ENCODE assay signal across 11 mouse cellular contexts in the genomic region with DNA sequence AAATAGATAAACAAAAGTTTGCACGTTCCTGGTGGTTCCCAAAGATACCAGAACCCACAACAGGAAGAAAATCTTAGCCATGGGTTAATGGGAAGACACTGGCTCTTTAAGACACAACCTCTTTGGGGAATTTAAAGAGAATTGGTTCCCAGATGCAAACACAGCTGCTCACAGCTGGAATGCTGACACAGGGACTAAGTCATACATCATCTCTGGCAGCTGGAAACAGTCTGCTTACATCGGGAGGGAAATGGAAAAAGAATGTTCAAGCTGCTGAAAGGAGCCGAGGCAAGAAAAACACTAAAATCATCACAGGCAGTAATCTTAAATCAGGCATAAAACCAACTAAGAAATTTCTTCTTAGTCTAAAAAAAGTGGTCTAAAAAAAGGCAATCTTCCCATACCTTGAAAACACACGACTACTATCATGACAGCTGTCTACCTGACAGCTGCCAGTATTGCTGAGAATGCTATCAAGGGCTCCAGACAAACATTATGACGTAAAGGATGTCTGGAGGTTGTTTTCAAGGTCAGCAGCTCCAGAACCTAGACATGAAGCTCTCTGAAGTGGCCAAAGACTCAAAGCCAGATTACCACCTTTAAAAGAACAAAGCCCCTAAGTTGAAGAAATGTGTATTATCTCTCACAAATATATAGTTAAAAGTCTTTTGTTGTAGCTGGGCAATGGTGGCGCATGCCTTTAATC. TPM values are rescaled to one million over a fixed set of nuclear protein-coding genes. Genes with fewer than 3 reads are reported as not detected.
DNase-seq lines count a peak whose midpoint lies in the region; ATAC-seq and TF ChIP-seq lines count a peak whose summit lies in the region.
"Had no signal": no experiment of that assay in that cellular context is flagged by ENCODE, and none has a peak within 500 bp of the region (broad histone marks: within the 10 kb centered on the region; RNA-seq: fewer than 3 reads in every experiment).

No protein-coding gene starts in this region.

- H3K9ac ChIP-seq in embryonic facial prominence, embryonic 13.5 days = no peak overlapping the region
- no peak overlapping the region for H3K9ac ChIP-seq in hindbrain, embryonic 12.5 days
- H3K9ac ChIP-seq in limb, embryonic 14.5 days (ENCODE audit: low read depth, low read length, severe bottlenecking) = no peak overlapping the region
- H3K9ac ChIP-seq: neural tube, embryonic 12.5 days had no signal

- H3K4me3 ChIP-seq in embryonic facial prominence, embryonic 13.5 days = no peak overlapping the region
- H3K4me3 ChIP-seq in hindbrain, embryonic 12.5 days = no peak overlapping the region
- no peak overlapping the region for H3K4me3 ChIP-seq in limb, embryonic 14.5 days (replicated peaks; ENCODE audit: low read length)
- H3K4me3 ChIP-seq: neural tube, embryonic 12.5 days had no signal

- TF ChIP-seq POLR2A in limb, embryonic 14.5 days (IDR thresholded peaks at IDR 0.05; ENCODE audit: borderline replicate concordance, extremely low read depth, insufficient read depth, insufficient read length) = no peak

- H3K4me1 ChIP-seq in embryonic facial prominence, embryonic 13.5 days = peaks cover 4% of the 10 kb centered on the region; the same call in 1 of the 2 replicates
- H3K4me1 ChIP-seq in hindbrain, embryonic 12.5 days = no peaks in the 10 kb centered on the region
- H3K4me1 ChIP-seq in limb, embryonic 14.5 days (ENCODE audit: control insufficient read depth, insufficient read depth, low read length) = no peaks in the 10 kb centered on the region

- no peak for ATAC-seq in embryonic facial prominence, embryonic 13.5 days (ENCODE audit: insufficient number of reproducible peaks, insufficient read depth, low FRiP score, low TSS enrichment, low read depth)
- ATAC-seq in hindbrain, embryonic 12.5 days (ENCODE audit: low FRiP score) = no peak
- ATAC-seq in limb, embryonic 14.5 days (ENCODE audit: low FRiP score, low read depth) = peak; percentile 74; the same call in 1 of the 2 replicates
- ATAC-seq in cerebellum, adult (ENCODE audit: insufficient number of reproducible peaks, low FRiP score, low TSS enrichment) = no peak

- no peaks in the 10 kb centered on the region for H3K9me3 ChIP-seq in embryonic facial prominence, embryonic 13.5 days
- no peaks in the 10 kb centered on the region for H3K9me3 ChIP-seq in hindbrain, embryonic 12.5 days (replicated peaks)
- no peaks in the 10 kb centered on the region for H3K9me3 ChIP-seq in limb, embryonic 14.5 days (ENCODE audit: control insufficient read depth, low read length)
- H3K9me3 ChIP-seq: neural tube, embryonic 12.5 days had no signal

- peak overlapping the region; percentile 40; the same call in 1 of the 2 replicates for H3K27ac ChIP-seq in embryonic facial prominence, embryonic 13.5 days
- peak overlapping the region; percentile 35 for H3K27ac ChIP-seq in hindbrain, embryonic 12.5 days
- no peak overlapping the region; the same call in 1 of the 2 replicates for H3K27ac ChIP-seq in limb, embryonic 14.5 days (replicated peaks; ENCODE audit: low read depth, low read length)
- H3K27ac ChIP-seq: neural tube, embryonic 12.5 days had no signal

- peaks cover 68% of the 10 kb centered on the region for H3K36me3 ChIP-seq in embryonic facial prominence, embryonic 13.5 days
- peaks cover 71% of the 10 kb centered on the region for H3K36me3 ChIP-seq in hindbrain, embryonic 12.5 days
- H3K36me3 ChIP-seq in limb, embryonic 14.5 days (ENCODE audit: control insufficient read depth, insufficient read depth, low read length) = peaks cover 81% of the 10 kb centered on the region

- DNase-seq in 3T3-L1 (ENCODE audit: low read depth, low spot score) = peak; percentile 78
- DNase-seq in limb, embryonic 14.5 days (ENCODE audit: low spot score) = peak; percentile 73
- no peak for DNase-seq in cerebellum, postnatal 10 days
- no peak for DNase-seq in layer of hippocampus, adult 18-20 months (ENCODE audit: low spot score in 2 of 2)
- DNase-seq in T-cell, adult 2 months (ENCODE audit: low spot score) = no peak
- DNase-seq: cerebellum, adult 8-10 months had no signal

- no peaks in the 10 kb centered on the region for H3K27me3 ChIP-seq in embryonic facial prominence, embryonic 13.5 days
- no peaks in the 10 kb centered on the region for H3K27me3 ChIP-seq in hindbrain, embryonic 12.5 days
- no peaks in the 10 kb centered on the region for H3K27me3 ChIP-seq in limb, embryonic 14.5 days (ENCODE audit: control insufficient read depth, insufficient read depth, low read length)
- H3K27me3 ChIP-seq: neural tube, embryonic 12.5 days had no signal

- 53% methylated on average over 6 of the region's 6 CpGs for WGBS in embryonic facial prominence, embryonic 13.5 days
- 61% methylated on average over 6 of the region's 6 CpGs for WGBS in hindbrain, embryonic 12.5 days
- WGBS in limb, embryonic 14.5 days = 46% methylated on average over 6 of the region's 6 CpGs

- no peak overlapping the region for H3K4me2 ChIP-seq in embryonic facial prominence, embryonic 13.5 days
- no peak overlapping the region for H3K4me2 ChIP-seq in hindbrain, embryonic 12.5 days (replicated peaks)
- H3K4me2 ChIP-seq in limb, embryonic 14.5 days (replicated peaks; ENCODE audit: low read depth, low read length, severe bottlenecking) = no peak overlapping the region
- H3K4me2 ChIP-seq: neural tube, embryonic 12.5 days had no signal

RNA-seq across cellular contexts. Expression of gene Smug1, which starts 35.3 kb away (rescaled TPM):
- polyA plus RNA-seq in embryonic facial prominence, embryonic 13.5 days (2015; fragmentation: Nextera tagmentation; extraction: Ambion mirVana) = 16.1 and 16.4 TPM in 2 replicates
- polyA plus RNA-seq in hindbrain, embryonic 12.5 days (2016; fragmentation: Nextera tagmentation; extraction: Ambion mirVana) = 31.3 and 34.4 TPM in 2 replicates
- polyA plus RNA-seq in limb, embryonic 14.5 days (2012; rRNA removed) = 18.6 and 22.4 TPM in 2 replicates
- 18.2 and 18.9 TPM in 2 replicates for polyA plus RNA-seq in limb, embryonic 14.5 days (2014; fragmentation: Nextera tagmentation; extraction: Ambion mirVana)
- 10 to 100 TPM; 18.3 to 19.9 TPM for total RNA-seq in layer of hippocampus, adult 18-20 months (2021)

RNA-seq across cellular contexts. Expression of gene Cbx5, which starts 37.4 kb away (rescaled TPM):
- 137 and 142 TPM in 2 replicates for polyA plus RNA-seq in embryonic facial prominence, embryonic 13.5 days (2015; fragmentation: Nextera tagmentation; extraction: Ambion mirVana)
- 188 and 190 TPM in 2 replicates for polyA plus RNA-seq in hindbrain, embryonic 12.5 days (2016; fragmentation: Nextera tagmentation; extraction: Ambion mirVana)
- 78.3 and 81.4 TPM in 2 replicates for polyA plus RNA-seq in limb, embryonic 14.5 days (2012; rRNA removed)
- polyA plus RNA-seq in limb, embryonic 14.5 days (2014; fragmentation: Nextera tagmentation; extraction: Ambion mirVana) = 122 and 131 TPM in 2 replicates
- 100 to 1,000 TPM; 174 to 190 TPM for total RNA-seq in layer of hippocampus, adult 18-20 months (2021)

RNA-seq across cellular contexts. Expression of gene Hnrnpa1, which starts 38.0 kb away (rescaled TPM):
- polyA plus RNA-seq in embryonic facial prominence, embryonic 13.5 days (2015; fragmentation: Nextera tagmentation; extraction: Ambion mirVana) = 1,090 and 1,133 TPM in 2 replicates
- 1,137 and 1,149 TPM in 2 replicates for polyA plus RNA-seq in hindbrain, embryonic 12.5 days (2016; fragmentation: Nextera tagmentation; extraction: Ambion mirVana)
- 830 and 1,175 TPM in 2 replicates for polyA plus RNA-seq in limb, embryonic 14.5 days (2012; rRNA removed)
- polyA plus RNA-seq in limb, embryonic 14.5 days (2014; fragmentation: Nextera tagmentation; extraction: Ambion mirVana) = 704 and 769 TPM in 2 replicates
- 100 to 1,000 TPM; 239 to 256 TPM for total RNA-seq in layer of hippocampus, adult 18-20 months (2021)

RNA-seq across cellular contexts. Expression of gene Nfe2, which starts 56.0 kb away (rescaled TPM):
- polyA plus RNA-seq in embryonic facial prominence, embryonic 13.5 days (2015; fragmentation: Nextera tagmentation; extraction: Ambion mirVana) = 2.4 and 2.9 TPM in 2 replicates
- 5.1 and 5.4 TPM in 2 replicates for polyA plus RNA-seq in hindbrain, embryonic 12.5 days (2016; fragmentation: Nextera tagmentation; extraction: Ambion mirVana)
- polyA plus RNA-seq in limb, embryonic 14.5 days (2012; rRNA removed) = 1.5 and 3.4 TPM in 2 replicates
- 1.5 and 2.4 TPM in 2 replicates for polyA plus RNA-seq in limb, embryonic 14.5 days (2014; fragmentation: Nextera tagmentation; extraction: Ambion mirVana)
- total RNA-seq in layer of hippocampus, adult 18-20 months (2021) = not detected
- total RNA-seq: layer of hippocampus, postnatal 25 days had no signal

Comparison
In these comparisons a context has a peak if more than half of its experiments do, and no peak if none do; other contexts are left out.
1. DNase-seq: peak in 3T3-L1 (single experiment) and limb, embryonic 14.5 days (single experiment); none in cerebellum, postnatal 10 days (0 of 2), layer of hippocampus, adult 18-20 months (0 of 2) and T-cell, adult 2 months (single experiment).